Mouse (Mus musculus) left cerebral cortex, adult 2 months (tissue): ENCODE measurements around the gene Zfp383. TPM values are rescaled to one million over a fixed set of nuclear protein-coding genes. Genes with fewer than 3 reads are reported as not detected.
"Not testable (repeated sequence)": the region's sequence is repeated elsewhere in the genome, so short reads cannot be mapped to it uniquely, and the experiment has no call there.

ENCODE experiments used
- DNase-seq, 2 experiments: peaks; one replicate each; pipeline ENCODE4 v3.0.0; 2021 to 2022; ENCODE audit warnings: low spot score in 2 of 2, mixed read lengths in 1 of 2; ENCODE audit errors: extremely low spot score in 1 of 2
- H3K27ac ChIP-seq: fragments of 200-600 bp; 2 replicates; pipeline ENCODE4 v1.8.1; 2022
- H3K4me3 ChIP-seq: fragments of 200-600 bp; 2 replicates; pipeline ENCODE4 v1.8.1; 2022
- CTCF ChIP-seq: fragments of 200-600 bp; IDR thresholded peaks from 2 replicates; pipeline ENCODE4 v1.8.1; 2022; ENCODE audit warnings: antibody characterized with exemption, mild to moderate bottlenecking, moderate library complexity
- intact Hi-C: fragments of 180-260 bp; cut with DNase I; formaldehyde crosslinking; loops from one replicate; pipeline ENCODE4 v1.15.1; 2025
- microRNA-seq, 2 experiments: library from miRNA; unstranded; fragments of <30 nt; microRNA quantifications; one replicate each; pipeline ENCODE4 v1.2.0; 2021
- total RNA-seq, 2 experiments: library from RNA; stranded (reverse); gene quantifications; 2 replicates each; pipeline ENCODE4 v1.2.3; 2021

The Zfp383 gene
- total RNA-seq, 2 experiments from 2014 or later = 8.9 to 9.6 TPM

DNA sequence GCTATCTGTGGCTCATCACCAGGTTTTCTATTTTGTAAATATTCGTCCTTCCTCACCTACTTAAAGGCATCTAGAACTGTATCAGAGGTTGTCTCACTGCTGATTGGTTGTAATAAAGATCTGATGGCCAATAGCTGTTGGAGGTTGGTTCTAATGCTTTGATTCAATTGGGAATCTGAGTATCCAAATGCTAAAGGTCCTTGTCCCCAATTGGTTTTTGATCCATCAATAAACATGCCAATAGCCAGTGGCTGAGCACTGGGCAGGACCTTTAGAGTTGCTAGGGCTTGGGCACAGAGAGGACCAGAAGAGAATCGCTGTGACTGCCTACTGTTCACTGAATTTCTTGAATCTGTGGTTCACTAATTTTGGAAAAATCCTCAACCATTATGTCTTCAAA, 35.7 kb downstream of the Zfp383 start:
- no peak for DNase-seq
- Histone ChIP-seq H3K27ac (no peak overlapping the region), H3K4me3 (no peak overlapping the region)
- TF ChIP-seq CTCF = no peak
- intact Hi-C loops = no loop called here

GRCm38 (mm10) chr7:29944201-29944600, 36.2 kb downstream of the Zfp383 start:
- no peak overlapping the region for H3K27ac ChIP-seq
- no peak for DNase-seq
- TF ChIP-seq CTCF = no peak
- H3K4me3 ChIP-seq = no peak overlapping the region
- intact Hi-C loops = no loop called here

DNA sequence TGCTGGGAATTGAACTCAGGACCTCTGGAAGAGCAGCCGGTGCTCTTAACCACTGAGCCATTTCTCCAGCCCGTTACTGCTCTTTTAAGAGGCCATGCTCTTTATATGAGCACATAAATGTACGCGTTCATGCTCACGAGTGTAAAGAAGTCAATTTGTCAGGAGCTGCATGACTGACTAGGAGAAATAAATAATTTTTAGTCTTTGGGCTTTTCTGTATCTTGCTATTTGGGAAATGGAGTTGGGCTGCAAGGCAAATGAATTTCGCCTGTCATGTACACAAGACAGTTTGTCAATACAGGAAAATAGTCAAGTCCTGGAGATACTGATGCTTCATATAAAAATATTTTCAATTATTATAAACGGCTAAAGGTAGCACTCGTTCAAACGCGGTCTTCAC, 45.1 kb downstream of the Zfp383 start:
- intact Hi-C loops = loop anchor here (1.0 to 5.0 kb wide), 3 partner anchors 45 to 139 kb away; partner anchors contain the start of genes Gm26920, Zfp14, Zfp260 and Zfp383
- H3K27ac ChIP-seq = peak overlapping the region; percentile 96
- DNase-seq = no peak
- peak overlapping the region; percentile 88 for H3K4me3 ChIP-seq
- TF ChIP-seq CTCF = no peak

- peak within 1 kb of the TSS; percentile 96 for H3K27ac ChIP-seq
- peak; percentile 73 to 74 for DNase-seq
- intact Hi-C loops = loop anchor here (1.0 to 5.0 kb wide), 4 partner anchors 29 to 139 kb away; partner anchors contain the start of genes Gm26920, Zfp14, Zfp260 and Zfp383
- TF ChIP-seq CTCF = peak; percentile 30; the same call in 1 of the 2 replicates
- H3K4me3 ChIP-seq = peak within 1 kb of the TSS; percentile 88
These were observed 45.7 kb downstream of the Zfp383 start, which contains the start of gene Zfp74 for GRCm38 (mm10) chr7:29953513-29954401. Gene Zfp74 (minus strand): TSS chr7:29954089.

- Histone ChIP-seq H3K4me3 (peak overlapping the region; percentile 88), H3K27ac (no peak overlapping the region)
- TF ChIP-seq CTCF = peak; percentile 60
- intact Hi-C loops = loop anchor here (2.0 to 5.0 kb wide), 2 partner anchors 28 to 138 kb away; partner anchors contain the start of genes Gm26920, Zfp260, Zfp566 and Zfp568
- no peak for DNase-seq
These were observed 46.7 kb downstream of the Zfp383 start for GRCm38 (mm10) chr7:29954731-29955130.

GRCm38 (mm10) chr7:29956257-29956656, 48.2 kb downstream of the Zfp383 start:
- H3K27ac ChIP-seq = peak overlapping the region; percentile 24; the same call in 1 of the 2 replicates
- peak in 1 of 2 experiments; percentile 33 for DNase-seq
- no peak for TF ChIP-seq CTCF
- intact Hi-C loops = no loop called here
- peak overlapping the region; percentile 40 for H3K4me3 ChIP-seq

DNA sequence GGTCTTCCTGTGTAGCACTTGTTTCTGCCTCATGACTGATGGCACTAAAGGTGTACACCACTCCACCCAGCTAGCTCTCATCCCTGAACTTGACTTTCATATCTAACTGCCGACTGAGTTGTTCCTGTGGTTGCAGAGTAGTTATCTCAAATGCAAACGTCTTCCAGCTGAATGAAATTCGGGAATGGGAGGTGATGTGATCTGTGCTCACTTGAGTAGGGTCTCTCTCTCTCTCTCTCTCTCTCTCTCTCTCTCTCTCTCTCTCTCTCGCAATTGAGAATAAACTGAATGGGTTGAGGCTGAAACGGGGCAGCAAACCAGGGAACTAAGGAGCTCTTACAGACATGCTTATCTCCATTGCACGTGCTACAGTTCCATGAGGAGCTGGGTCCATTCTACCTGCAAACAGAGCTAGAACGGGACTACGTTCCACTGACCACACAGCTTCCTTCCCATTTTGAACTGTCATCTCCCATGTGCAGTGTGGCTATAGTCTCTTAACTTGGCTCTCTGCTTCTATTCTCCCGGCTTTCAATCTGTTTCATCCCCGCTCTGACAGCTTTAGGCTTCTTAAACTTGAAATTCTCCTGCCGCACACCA, 50.2 kb downstream of the Zfp383 start:
- no peak for DNase-seq
- intact Hi-C loops = no loop called here
- Histone ChIP-seq H3K4me3 (no peak overlapping the region), H3K27ac (no peak overlapping the region)
- TF ChIP-seq CTCF = no peak

DNA sequence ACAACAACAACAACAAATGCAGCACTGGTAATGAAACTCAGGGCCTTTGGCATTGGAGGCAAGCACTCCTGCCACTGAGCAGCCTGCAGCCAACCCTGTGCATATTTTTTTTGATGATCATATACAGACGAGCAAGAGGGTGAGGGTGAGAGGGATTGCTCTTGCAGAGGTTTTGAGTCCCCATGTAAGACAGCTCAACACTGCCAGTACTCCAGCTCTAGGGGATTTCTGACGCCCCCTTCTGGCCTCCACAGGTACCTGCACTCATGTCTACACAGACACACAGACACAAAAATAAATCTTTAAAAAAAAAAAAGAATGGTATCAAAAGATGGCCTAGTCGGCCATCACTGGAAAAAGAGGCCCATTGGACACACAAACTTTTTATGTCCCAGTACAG, 51.0 kb downstream of the Zfp383 start:
- Histone ChIP-seq H3K27ac (no peak overlapping the region), H3K4me3 (no peak overlapping the region)
- no peak; the same call in 1 of the 2 replicates for TF ChIP-seq CTCF
- intact Hi-C loops = no loop called here
- no peak for DNase-seq

DNA sequence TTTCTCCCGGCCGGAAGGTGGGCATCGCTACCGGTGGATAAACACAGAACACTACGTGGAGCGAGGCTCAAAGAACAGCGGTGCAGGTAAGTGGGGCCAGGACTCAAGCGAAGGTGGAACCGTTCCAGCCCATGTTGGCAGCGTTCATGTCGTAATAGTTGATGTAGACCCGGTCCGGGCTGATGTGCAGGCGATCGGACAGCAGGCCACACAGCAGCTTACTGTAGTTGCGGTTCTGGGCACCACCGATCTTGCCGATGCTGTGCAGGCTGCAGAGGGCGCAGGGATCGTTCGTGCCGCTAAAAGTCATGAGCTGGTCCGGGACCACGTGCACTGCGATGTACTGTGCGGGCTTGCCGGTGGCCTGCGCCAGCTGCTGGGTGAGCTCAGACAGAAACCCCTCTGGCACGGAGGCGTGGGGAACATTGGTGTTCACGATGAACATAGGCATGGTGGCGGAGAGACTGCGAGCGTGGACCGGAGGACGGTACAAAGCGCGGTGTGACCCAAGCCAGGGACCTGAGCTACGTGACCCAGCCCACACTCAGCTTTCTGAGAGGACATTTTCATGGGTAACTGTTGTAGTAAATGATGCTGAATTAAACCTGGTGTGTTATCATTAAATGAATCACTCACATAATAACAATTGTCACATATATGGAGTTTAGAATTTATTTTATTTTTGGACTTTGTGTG, 57.2 kb downstream of the Zfp383 start:
- H3K27ac ChIP-seq, intact Hi-C loops, DNase-seq, H3K4me3 ChIP-seq: not testable (repeated sequence)

Small RNA genes lying within 50 kb of the gene (microRNA-seq; reads per million reads assigned to microRNA genes)
- gene Mir7668 = 0.73 to 1.2 reads per million in 2 experiments

Other genes starting within 250 kb of the Zfp383 start
- under 1 TPM in 1 of 2 experiments, not detected in 1; 0.23 TPM for gene Catsperg2, start 181.2 kb upstream of the Zfp383 start, total RNA-seq
- 10 to 100 TPM; 16.5 to 17.0 TPM for gene Zfp84, start 139.7 kb upstream of the Zfp383 start, total RNA-seq
- gene Zfp30, start 124.2 kb upstream of the Zfp383 start, total RNA-seq = 10 to 100 TPM; 11.7 to 12.3 TPM
- 10 to 100 TPM; 21.8 to 23.1 TPM for gene Zfp790, start 92.1 kb upstream of the Zfp383 start, total RNA-seq
- gene Zfp940, start 54.6 kb upstream of the Zfp383 start, total RNA-seq = 10 to 100 TPM; 18.9 to 25.7 TPM
- 10 to 100 TPM; 15.3 to 16.8 TPM for gene Zfp420, start 48.2 kb upstream of the Zfp383 start, total RNA-seq
- 10 to 100 TPM; 22.3 to 23.8 TPM for gene Zfp27, start 1.7 kb upstream of the Zfp383 start, total RNA-seq
- gene Zfp74, start 45.9 kb downstream of the Zfp383 start, total RNA-seq = 10 to 100 TPM; 17.4 to 19.0 TPM
- 1 to 10 TPM; 3.6 to 3.9 TPM for gene Zfp568, start 75.7 kb downstream of the Zfp383 start, total RNA-seq
- gene Zfp14, start 143.2 kb downstream of the Zfp383 start, total RNA-seq = 1 to 10 TPM; 6.8 to 7.8 TPM
- 1 to 10 TPM; 3.6 to 3.8 TPM for gene Zfp82, start 164.7 kb downstream of the Zfp383 start, total RNA-seq
- gene Gm26920, start 182.2 kb downstream of the Zfp383 start, total RNA-seq = 1 to 10 TPM; 1.1 to 1.4 TPM
- gene Zfp566, start 182.3 kb downstream of the Zfp383 start, total RNA-seq = 1 to 10 TPM; 7.0 to 7.2 TPM
- gene Zfp260, start 186.6 kb downstream of the Zfp383 start, total RNA-seq = 10 to 100 TPM; 71.7 to 72.1 TPM
- gene Zfp382, start 213.7 kb downstream of the Zfp383 start, total RNA-seq = 10 to 100 TPM; 34.3 to 37.8 TPM